22 mouse cellular contexts compared by ENCODE assay signal in genomic region chr2:31434746-31435145, GRCm38 (mm10). TPM values are rescaled to one million over a fixed set of nuclear protein-coding genes. Genes with fewer than 3 reads are reported as not detected.
DNase-seq lines count a peak whose midpoint lies in the region; ATAC-seq and TF ChIP-seq lines count a peak whose summit lies in the region.
"Had no signal": no experiment of that assay in that cellular context is flagged by ENCODE, and none has a peak within 500 bp of the region (broad histone marks: within the 10 kb centered on the region; RNA-seq: fewer than 3 reads in every experiment).

No protein-coding gene starts in this region.

- H3K27ac ChIP-seq in embryonic facial prominence, embryonic 12.5 days: no peak overlapping the region
- H3K27ac ChIP-seq in embryonic facial prominence, embryonic 10.5 days (replicated peaks): no peak overlapping the region
- no peak overlapping the region for H3K27ac ChIP-seq in liver, embryonic 14.5 days
- H3K27ac ChIP-seq: embryonic facial prominence, embryonic 13.5 days; heart, embryonic 10.5 days; hindbrain, embryonic 12.5 days; limb, embryonic 12.5 days; midbrain, embryonic 15.5 days; neural tube, embryonic 15.5 days had no signal

- no peak overlapping the region for H3K4me2 ChIP-seq in embryonic facial prominence, embryonic 12.5 days (replicated peaks)
- no peak overlapping the region for H3K4me2 ChIP-seq in liver, embryonic 14.5 days (ENCODE audit: low read depth)
- H3K4me2 ChIP-seq: embryonic facial prominence, embryonic 13.5 days; hindbrain, embryonic 12.5 days; limb, embryonic 12.5 days; midbrain, embryonic 15.5 days; neural tube, embryonic 15.5 days had no signal

- 0 out of 2 replicates have a peak, but pooled peaks have one; percentile 43 for ATAC-seq in embryonic facial prominence, embryonic 12.5 days (ENCODE audit: insufficient number of reproducible peaks, insufficient read depth, low FRiP score, low TSS enrichment)
- peak; percentile 58 for ATAC-seq in liver, embryonic 14.5 days (ENCODE audit: insufficient read depth)
- no peak for ATAC-seq in granulocyte monocyte progenitor cell, adult 5-6 weeks (replicated peaks; ENCODE audit: poor library complexity, severe bottlenecking)
- ATAC-seq: forebrain, embryonic 16.5 days; midbrain, embryonic 15.5 days; Patski had no signal

- no peak for TF ChIP-seq CTCF in liver, embryonic 14.5 days (IDR thresholded peaks at IDR 0.05; ENCODE audit: low read depth)

- no peak overlapping the region for H3K9ac ChIP-seq in embryonic facial prominence, embryonic 12.5 days
- no peak overlapping the region for H3K9ac ChIP-seq in liver, embryonic 14.5 days (replicated peaks)
- H3K9ac ChIP-seq: embryonic facial prominence, embryonic 13.5 days; hindbrain, embryonic 12.5 days; limb, embryonic 12.5 days; midbrain, embryonic 15.5 days; neural tube, embryonic 15.5 days had no signal

- no peak for TF ChIP-seq EP300 in liver, embryonic 14.5 days (IDR thresholded peaks at IDR 0.05; ENCODE audit: low read depth)

- H3K4me3 ChIP-seq in embryonic facial prominence, embryonic 12.5 days: no peak overlapping the region
- no peak overlapping the region for H3K4me3 ChIP-seq in embryonic facial prominence, embryonic 10.5 days
- no peak overlapping the region for H3K4me3 ChIP-seq in liver, embryonic 14.5 days (ENCODE audit: insufficient read depth in 1 of 2, low read depth in 2 of 2, low read length in 2 of 2)
- H3K4me3 ChIP-seq: embryonic facial prominence, embryonic 13.5 days; heart, embryonic 10.5 days; hindbrain, embryonic 12.5 days; limb, embryonic 12.5 days; midbrain, embryonic 15.5 days; neural tube, embryonic 15.5 days had no signal

- WGBS in embryonic facial prominence, embryonic 12.5 days: 70% methylated on average over 10 of the region's 10 CpGs
- 73% methylated on average over 10 of the region's 10 CpGs for WGBS in embryonic facial prominence, embryonic 10.5 days
- WGBS in liver, embryonic 14.5 days (ENCODE audit: insufficient replicate concordance): 46% methylated on average over 10 of the region's 10 CpGs

- DNase-seq in embryonic facial prominence, embryonic 10.5 days (ENCODE audit: low spot score): no peak
- DNase-seq in kidney, adult 18-20 months: peak; percentile 51
- DNase-seq in kidney, postnatal 10 days: peak; percentile 66
- DNase-seq in liver, embryonic 14.5 days (ENCODE audit: low read depth in 3 of 3, low spot score in 3 of 3): no peak
- no peak for DNase-seq in spleen, adult 12 weeks (ENCODE audit: low spot score)
- no peak for DNase-seq in thymus, adult 18-20 months
- DNase-seq: adrenal gland, postnatal 10 days; cerebellum, adult 9-10 months; gastrocnemius, postnatal 25 days; lung, postnatal 14 days; spleen, adult 18-20 months; thymus, adult 2 months had no signal

- H3K9me3 ChIP-seq in embryonic facial prominence, embryonic 12.5 days: no peaks in the 10 kb centered on the region
- no peaks in the 10 kb centered on the region for H3K9me3 ChIP-seq in embryonic facial prominence, embryonic 10.5 days
- no peaks in the 10 kb centered on the region for H3K9me3 ChIP-seq in liver, embryonic 14.5 days (ENCODE audit: control insufficient read depth, low read length)
- H3K9me3 ChIP-seq: embryonic facial prominence, embryonic 13.5 days; heart, embryonic 10.5 days; hindbrain, embryonic 12.5 days; limb, embryonic 12.5 days; midbrain, embryonic 15.5 days; neural tube, embryonic 15.5 days had no signal

- no peaks in the 10 kb centered on the region for H3K27me3 ChIP-seq in embryonic facial prominence, embryonic 12.5 days
- peaks cover 20% of the 10 kb centered on the region; the same call in 1 of the 2 replicates for H3K27me3 ChIP-seq in embryonic facial prominence, embryonic 10.5 days (replicated peaks; ENCODE audit: low read depth, poor library complexity, severe bottlenecking)
- no peaks in the 10 kb centered on the region for H3K27me3 ChIP-seq in liver, embryonic 14.5 days (ENCODE audit: control insufficient read depth, insufficient read depth, low read length)
- H3K27me3 ChIP-seq: embryonic facial prominence, embryonic 13.5 days; limb, embryonic 12.5 days; midbrain, embryonic 15.5 days; Patski had no signal

- H3K36me3 ChIP-seq in embryonic facial prominence, embryonic 12.5 days: no peaks in the 10 kb centered on the region
- no peaks in the 10 kb centered on the region for H3K36me3 ChIP-seq in embryonic facial prominence, embryonic 10.5 days (replicated peaks)
- no peaks in the 10 kb centered on the region for H3K36me3 ChIP-seq in liver, embryonic 14.5 days (replicated peaks; ENCODE audit: control insufficient read depth, insufficient read depth, low read depth)
- H3K36me3 ChIP-seq: embryonic facial prominence, embryonic 13.5 days; heart, embryonic 10.5 days; hindbrain, embryonic 12.5 days; limb, embryonic 12.5 days; midbrain, embryonic 15.5 days; neural tube, embryonic 15.5 days had no signal

- H3K4me1 ChIP-seq in embryonic facial prominence, embryonic 12.5 days: no peaks in the 10 kb centered on the region
- H3K4me1 ChIP-seq in embryonic facial prominence, embryonic 10.5 days: peaks cover 17% of the 10 kb centered on the region
- peaks cover 0 to 5% of the 10 kb centered on the region in 2 experiments; a peak in 1 of 4 replicates for H3K4me1 ChIP-seq in liver, embryonic 14.5 days (replicated peaks; ENCODE audit: control insufficient read depth in 2 of 2, insufficient read depth in 2 of 2, low read length in 1 of 2)
- H3K4me1 ChIP-seq: midbrain, embryonic 15.5 days; neural tube, embryonic 15.5 days had no signal

RNA-seq across cellular contexts. Expression of gene Ass1, which starts 35.3 kb away (rescaled TPM):
- 9.3 and 14.1 TPM in 2 replicates for polyA plus RNA-seq in embryonic facial prominence, embryonic 12.5 days (2016; fragmentation: Nextera tagmentation; extraction: Ambion mirVana)
- 13.0 and 16.1 TPM in 2 replicates for polyA plus RNA-seq in embryonic facial prominence, embryonic 10.5 days (2016; fragmentation: Nextera tagmentation; extraction: Ambion mirVana)
- 53.3 and 64.7 TPM in 2 replicates for polyA plus RNA-seq in liver, embryonic 14.5 days (2012; rRNA removed)
- 86.7 and 97.2 TPM in 2 replicates for polyA plus RNA-seq in liver, embryonic 14.5 days (2014; fragmentation: Nextera tagmentation; extraction: Ambion mirVana)
- total RNA-seq in granulocyte monocyte progenitor cell, adult 5-6 weeks (2014; fragmentation: Nextera tagmentation): 148 and 162 TPM in 2 replicates
- 115 and 128 TPM in 2 replicates for total RNA-seq in granulocyte monocyte progenitor cell, adult 5-6 weeks (2017)

Comparison
In these comparisons a context has a peak if more than half of its experiments do, and no peak if none do; other contexts are left out.
1. DNase-seq: peak in kidney, adult 18-20 months (single experiment) and kidney, postnatal 10 days (single experiment); none in embryonic facial prominence, embryonic 10.5 days (single experiment), liver, embryonic 14.5 days (0 of 3), spleen, adult 12 weeks (single experiment) and thymus, adult 18-20 months (0 of 2).